Mouse (Mus musculus) stomach, embryonic 16.5 days (tissue): ENCODE measurements around the gene Slc35e3. TPM values are rescaled to one million over a fixed set of nuclear protein-coding genes. Genes with fewer than 3 reads are reported as not detected.

Experiments
- ATAC-seq: fragments of 200-750 bp; cut with Nextera tagmentation; 2 replicates; pipeline ENCODE4 v1.8.0; 2017; ENCODE audit warnings: moderate number of reproducible peaks, moderate TSS enrichment; ENCODE audit not compliant: insufficient read depth, low FRiP score
- H3K27ac ChIP-seq: fragments of 300-500 bp; sonication (generic); 2 replicates; pipeline ENCODE4 v1.5.1; 2014; ENCODE audit warnings: low read length
- H3K27me3 ChIP-seq: fragments of 300-500 bp; sonication (generic); 2 replicates; pipeline ENCODE4 v1.6.1; 2014; ENCODE audit warnings: low read length, control low read depth, mixed read lengths; ENCODE audit not compliant: control insufficient read depth, insufficient read depth
- H3K36me3 ChIP-seq: fragments of 300-500 bp; sonication (generic); 2 replicates; pipeline ENCODE4 v1.6.1; 2014; ENCODE audit warnings: low read length; ENCODE audit not compliant: control insufficient read depth, insufficient read depth
- H3K4me1 ChIP-seq: fragments of 300-500 bp; sonication (generic); 2 replicates; pipeline ENCODE4 v1.6.1; 2014; ENCODE audit warnings: low read length, control low read depth, mixed read lengths; ENCODE audit not compliant: control insufficient read depth, insufficient read depth
- H3K4me2 ChIP-seq: fragments of 300-500 bp; sonication (generic); 2 replicates; pipeline ENCODE4 v1.6.1; 2014; ENCODE audit warnings: low read depth, low read length, mixed read lengths
- H3K4me3 ChIP-seq: fragments of 300-500 bp; sonication (generic); replicated peaks from 2 replicates; pipeline ENCODE4 v1.5.1; 2014; ENCODE audit warnings: mild to moderate bottlenecking, low read length
- H3K9ac ChIP-seq: fragments of 300-500 bp; sonication (generic); 2 replicates; pipeline ENCODE4 v1.6.1; 2014; ENCODE audit warnings: low read length
- H3K9me3 ChIP-seq: fragments of 300-500 bp; sonication (generic); replicated peaks from 2 replicates; pipeline ENCODE4 v1.6.1; 2016; ENCODE audit warnings: low read length, control low read depth; ENCODE audit not compliant: control insufficient read depth
- WGBS: fragments of 180-500 bp; shearing (Covaris S2); extraction: QIAGEN DNeasy Blood & Tissue Kit; methylation state at CpG from one replicate; pipeline ENCODE4 v1.1.7; 2014; 5-methylcytosine and 5-hydroxymethylcytosine counted together
- polyA plus RNA-seq: library from polyadenylated mRNA; unstranded; fragments of >200 nt; fragmentation: Nextera tagmentation; extraction: Ambion mirVana; gene quantifications from 2 replicates; pipeline ENCODE4 v1.2.1, GENCODE M21; 2015

Gene Slc35e3
- polyA plus RNA-seq, 1 experiment from 2014 or later, result 14.2 TPM

DNA sequence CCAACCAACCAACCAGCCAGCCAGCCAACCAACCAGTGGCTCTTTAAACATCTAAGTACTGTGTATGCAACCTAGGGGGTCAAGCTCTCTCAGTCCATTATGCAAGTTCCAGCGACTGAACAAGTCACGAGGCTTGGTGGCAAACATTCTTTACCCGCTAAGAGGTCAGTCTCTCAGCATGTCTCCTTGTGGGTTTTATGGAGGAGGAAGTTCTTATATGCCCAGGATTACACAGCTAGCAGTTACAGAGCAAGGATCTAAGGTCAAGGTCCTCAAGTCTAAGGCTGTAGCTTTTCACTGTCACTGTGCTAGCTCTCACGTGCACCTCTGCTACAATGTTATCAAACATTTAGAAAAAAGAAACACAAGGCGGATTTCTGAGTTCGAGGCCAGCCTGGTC is 18.4 kb upstream of the Slc35e3 start:
- peaks cover 33% of the 10 kb centered on the region for H3K36me3 ChIP-seq
- H3K4me2 ChIP-seq, result no peak overlapping the region
- no peak for ATAC-seq
- H3K27ac ChIP-seq, result no peak overlapping the region
- WGBS, result 84% methylated on average over 6 of the region's 6 CpGs
- no peak overlapping the region for H3K9ac ChIP-seq
- no peak overlapping the region for H3K4me3 ChIP-seq
- no peaks in the 10 kb centered on the region for H3K4me1 ChIP-seq
- H3K27me3 ChIP-seq, result no peaks in the 10 kb centered on the region
- no peaks in the 10 kb centered on the region for H3K9me3 ChIP-seq

DNA sequence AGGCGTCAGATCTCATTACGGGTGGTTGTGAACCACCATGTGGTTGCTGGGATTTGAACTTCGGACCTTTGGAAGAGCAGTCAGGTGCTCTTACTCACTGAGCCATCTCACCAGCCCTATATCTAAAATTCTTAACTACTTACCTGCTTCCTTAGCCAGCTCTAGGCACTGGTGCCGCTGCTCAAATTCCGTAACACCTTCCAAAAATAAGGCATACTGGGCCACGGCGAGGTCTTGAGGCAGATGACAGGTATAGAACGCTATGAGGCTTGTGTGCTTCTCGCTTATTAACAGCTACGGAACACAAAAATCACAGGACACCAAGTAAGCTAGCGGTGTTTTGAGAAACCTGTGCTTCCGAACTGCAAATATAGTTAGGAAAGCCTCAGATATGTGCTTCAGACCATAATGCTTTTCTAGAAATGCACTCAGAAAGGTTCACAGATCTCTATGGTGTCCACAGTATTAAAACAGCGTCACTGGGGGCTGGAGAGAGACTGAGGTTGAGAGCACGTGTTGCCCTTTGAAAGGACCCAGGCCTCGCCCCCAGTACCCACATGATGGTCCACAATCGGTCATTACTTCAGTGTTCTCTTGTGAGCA is 17.5 kb upstream of the Slc35e3 start:
- H3K9me3 ChIP-seq, result no peaks in the 10 kb centered on the region
- H3K4me3 ChIP-seq, result no peak overlapping the region
- H3K27me3 ChIP-seq, result no peaks in the 10 kb centered on the region
- WGBS, result 95% methylated on average over 16 of the region's 16 CpGs
- no peaks in the 10 kb centered on the region for H3K4me1 ChIP-seq
- no peak overlapping the region for H3K27ac ChIP-seq
- H3K9ac ChIP-seq, result no peak overlapping the region
- no peak overlapping the region for H3K4me2 ChIP-seq
- ATAC-seq, result no peak
- H3K36me3 ChIP-seq, result peaks cover 33% of the 10 kb centered on the region

DNA sequence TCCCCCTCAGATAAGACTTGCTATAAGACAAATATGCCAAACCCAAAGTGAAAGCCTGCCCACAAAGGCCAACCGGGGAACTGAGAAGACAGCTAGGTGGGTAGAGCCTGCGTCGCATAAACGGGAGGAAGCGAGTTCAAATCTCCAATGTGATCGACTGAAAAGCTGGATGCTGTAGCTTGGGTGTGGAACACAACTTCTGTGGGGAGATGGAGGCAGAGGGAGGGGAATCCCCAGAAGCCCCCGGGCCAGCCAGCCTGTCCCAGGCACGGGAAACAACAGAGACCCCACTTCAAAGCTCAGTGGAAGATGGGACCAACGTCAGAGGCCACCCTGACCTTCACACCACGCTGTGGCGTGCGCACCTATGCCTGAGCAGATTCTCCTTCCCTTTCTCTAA is 16.8 kb upstream of the Slc35e3 start:
- Histone ChIP-seq H3K27ac (no peak overlapping the region), H3K36me3 (peaks cover 37% of the 10 kb centered on the region), H3K4me3 (no peak overlapping the region), H3K4me2 (no peak overlapping the region), H3K4me1 (no peaks in the 10 kb centered on the region), H3K27me3 (no peaks in the 10 kb centered on the region), H3K9ac (no peak overlapping the region), H3K9me3 (no peaks in the 10 kb centered on the region)
- WGBS, result 93% methylated on average over 12 of the region's 12 CpGs
- no peak for ATAC-seq

DNA sequence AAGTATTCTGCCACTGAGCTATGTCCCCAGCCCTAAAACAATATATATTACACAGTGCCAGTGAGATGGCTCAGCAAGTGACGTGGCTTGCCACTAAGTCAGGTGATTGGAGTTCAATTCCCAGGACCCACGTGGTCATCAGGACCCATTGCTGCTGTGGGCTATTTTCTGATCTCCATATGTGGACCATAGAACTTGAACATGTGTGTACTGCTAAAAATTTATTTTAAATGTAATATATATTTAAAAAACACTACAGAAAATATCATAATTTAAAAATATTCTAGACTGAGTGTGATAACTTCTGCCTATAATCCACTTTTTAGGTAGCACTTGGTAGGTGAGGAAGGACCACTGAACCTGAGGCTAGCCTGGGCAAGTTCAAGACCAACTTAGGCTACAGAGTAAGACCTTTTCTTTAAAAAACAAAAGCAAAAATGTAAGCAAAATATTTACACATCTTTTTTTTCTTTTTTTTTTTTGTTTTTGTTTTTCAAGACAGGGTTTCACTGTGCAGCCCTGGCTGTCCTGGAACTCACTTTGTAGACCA is 16.2 kb upstream of the Slc35e3 start:
- 84% methylated on average over 2 of the region's 2 CpGs for WGBS
- H3K36me3 ChIP-seq, result peaks cover 38% of the 10 kb centered on the region
- no peak for ATAC-seq

DNA sequence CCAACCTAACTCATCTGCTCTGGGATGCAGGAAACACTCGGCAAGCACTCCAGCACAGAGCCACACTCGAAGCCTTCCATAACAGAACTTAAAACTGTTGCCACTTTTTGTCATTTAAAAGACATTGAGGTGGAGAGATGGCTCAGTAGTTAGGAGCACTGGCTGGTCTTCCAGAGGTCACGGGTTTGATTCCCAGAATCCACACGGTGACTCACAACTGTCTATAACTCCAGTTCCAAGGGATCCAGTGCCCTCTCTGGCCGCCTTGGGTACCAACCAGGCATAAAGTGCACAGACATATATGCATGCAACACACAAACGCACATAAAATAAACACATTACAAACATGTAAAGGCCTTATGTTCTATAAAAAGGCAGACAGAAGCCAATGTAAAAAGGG is 15.4 kb upstream of the Slc35e3 start:
- H3K4me2 ChIP-seq, result no peak overlapping the region
- H3K4me1 ChIP-seq, result no peaks in the 10 kb centered on the region
- H3K36me3 ChIP-seq, result peaks cover 43% of the 10 kb centered on the region
- H3K27me3 ChIP-seq, result no peaks in the 10 kb centered on the region
- ATAC-seq, result no peak
- no peak overlapping the region for H3K4me3 ChIP-seq
- no peaks in the 10 kb centered on the region for H3K9me3 ChIP-seq
- 94% methylated on average over 6 of the region's 6 CpGs for WGBS
- H3K9ac ChIP-seq, result no peak overlapping the region
- H3K27ac ChIP-seq, result no peak overlapping the region

More for the DNA sequence above, 16.2 kb upstream of the Slc35e3 start:
- Histone ChIP-seq H3K27ac (no peak overlapping the region), H3K9ac (no peak overlapping the region), H3K27me3 (no peaks in the 10 kb centered on the region), H3K4me2 (no peak overlapping the region), H3K4me1 (no peaks in the 10 kb centered on the region), H3K9me3 (no peaks in the 10 kb centered on the region), H3K4me3 (no peak overlapping the region)

DNA sequence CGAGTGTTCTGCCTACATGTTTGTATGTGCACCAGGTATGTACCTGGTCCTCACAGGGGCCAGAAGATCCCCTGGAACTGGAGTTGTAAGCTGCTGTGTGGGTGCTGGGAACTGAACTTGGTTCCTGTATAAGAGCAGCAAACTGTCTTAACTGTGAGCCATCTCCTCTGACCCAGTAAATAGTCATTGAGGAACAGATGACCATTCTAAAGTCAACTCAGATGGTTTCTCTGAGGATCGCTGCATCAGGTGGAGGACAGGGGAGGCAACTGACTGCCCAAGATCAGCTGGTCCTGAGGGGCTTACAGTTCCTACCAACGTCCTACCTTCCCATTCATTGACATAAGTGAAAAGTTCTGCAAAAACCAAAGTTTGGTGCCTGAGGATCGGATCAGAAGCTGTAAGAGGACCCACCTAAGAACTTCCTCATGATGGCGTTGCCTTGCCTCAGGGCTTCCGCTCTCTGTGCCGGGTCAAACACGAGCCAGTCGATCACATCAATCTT is 14.7 kb upstream of the Slc35e3 start:
- H3K4me1 ChIP-seq, result no peaks in the 10 kb centered on the region
- no peak overlapping the region for H3K27ac ChIP-seq
- H3K36me3 ChIP-seq, result peaks cover 44% of the 10 kb centered on the region
- no peak for ATAC-seq
- WGBS, result 88% methylated on average over 9 of the region's 9 CpGs
- H3K27me3 ChIP-seq, result no peaks in the 10 kb centered on the region
- no peak overlapping the region for H3K4me3 ChIP-seq
- no peak overlapping the region for H3K9ac ChIP-seq
- no peaks in the 10 kb centered on the region for H3K9me3 ChIP-seq
- no peak overlapping the region for H3K4me2 ChIP-seq

DNA sequence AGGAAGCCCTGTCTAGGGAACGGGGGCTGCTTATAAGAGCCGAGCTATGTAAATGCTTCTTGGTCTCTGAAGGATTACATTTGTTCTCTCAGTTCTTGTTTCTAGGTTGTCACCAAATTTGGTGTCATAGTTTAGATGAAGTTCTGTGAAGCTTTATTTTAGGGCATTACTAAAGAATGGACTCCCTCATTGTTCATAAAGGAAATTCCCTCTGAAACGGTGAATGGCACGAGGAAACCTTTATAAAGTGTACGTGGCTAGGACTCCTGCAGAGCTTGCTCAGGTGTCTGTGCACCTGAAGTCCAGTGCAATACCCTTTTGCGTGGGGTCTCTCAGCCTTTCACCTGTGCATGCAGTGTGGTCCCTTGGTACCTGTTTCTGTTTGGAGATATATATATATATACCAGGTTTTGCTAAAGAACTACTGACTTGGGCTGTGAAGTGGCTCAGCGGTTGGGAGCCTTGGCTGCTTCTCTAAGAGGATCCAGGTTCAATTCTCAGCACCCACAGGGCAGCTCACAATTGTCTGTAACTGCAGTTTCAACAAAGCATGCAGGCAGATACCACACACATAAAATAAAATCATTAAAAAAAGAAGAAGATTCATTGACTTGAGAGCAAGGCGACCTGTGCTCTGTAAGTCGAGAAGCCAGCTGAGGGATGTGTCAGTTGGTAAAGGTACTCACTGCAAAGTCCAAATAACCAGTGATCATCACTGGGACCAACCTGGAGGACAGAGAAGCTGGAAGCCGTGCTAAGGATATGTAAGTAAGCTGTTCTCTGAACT is 13.9 kb upstream of the Slc35e3 start:
- H3K27ac ChIP-seq, result no peak overlapping the region
- no peak overlapping the region for H3K4me3 ChIP-seq
- H3K27me3 ChIP-seq, result no peaks in the 10 kb centered on the region
- no peak overlapping the region for H3K4me2 ChIP-seq
- no peaks in the 10 kb centered on the region for H3K4me1 ChIP-seq
- H3K9ac ChIP-seq, result no peak overlapping the region
- 89% methylated on average over 10 of the region's 10 CpGs for WGBS
- ATAC-seq, result no peak
- no peaks in the 10 kb centered on the region for H3K9me3 ChIP-seq
- H3K36me3 ChIP-seq, result peaks cover 42% of the 10 kb centered on the region

DNA sequence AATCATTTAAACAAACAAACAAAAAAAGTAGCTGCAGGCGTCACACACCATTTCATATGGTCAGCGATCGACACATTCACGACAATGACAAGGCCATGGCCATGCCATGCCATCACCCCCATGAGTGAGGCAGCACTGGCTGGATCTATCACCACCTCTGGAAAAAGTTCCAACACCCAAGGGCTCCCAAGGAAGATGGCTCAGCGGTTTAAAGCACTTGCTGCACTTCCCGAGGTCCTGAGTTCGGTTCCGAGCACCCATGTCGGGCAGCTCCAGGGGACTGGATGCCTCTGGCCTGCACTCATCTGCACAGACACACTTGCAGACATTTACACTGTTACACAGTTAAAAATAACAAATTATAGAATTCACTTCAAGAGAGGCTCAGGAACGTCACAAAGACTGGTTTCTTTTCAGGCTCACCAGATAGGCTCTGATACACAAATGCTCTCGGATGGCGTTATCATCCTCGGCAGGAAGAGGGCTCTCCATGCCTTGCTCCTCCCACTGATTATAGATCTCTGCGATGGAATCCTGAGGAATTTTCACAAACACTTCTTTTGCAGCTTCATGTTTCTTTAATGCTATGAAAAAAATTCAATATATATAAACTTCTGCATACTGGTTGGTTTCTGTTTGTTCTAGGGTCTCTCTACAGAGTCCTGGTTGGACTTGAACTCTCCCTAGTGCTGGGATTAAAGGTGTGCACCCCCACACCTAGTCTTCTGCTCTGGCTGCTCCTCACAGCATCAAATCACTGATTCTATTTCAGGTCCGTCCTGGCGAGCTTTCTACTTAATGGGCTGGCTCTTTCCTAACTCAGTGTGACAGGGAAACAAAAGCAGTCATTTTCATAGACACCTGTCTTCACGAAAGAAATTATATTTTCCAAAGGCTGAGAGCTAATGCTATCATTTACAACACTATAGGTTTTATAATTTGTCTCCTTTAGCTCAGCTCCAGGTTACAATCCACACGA is 12.9 kb upstream of the Slc35e3 start:
- no peak overlapping the region for H3K4me2 ChIP-seq
- H3K9ac ChIP-seq, result no peak overlapping the region
- 88% methylated on average over 18 of the region's 18 CpGs for WGBS
- no peak for ATAC-seq
- H3K4me3 ChIP-seq, result no peak overlapping the region
- no peaks in the 10 kb centered on the region for H3K4me1 ChIP-seq
- H3K27ac ChIP-seq, result no peak overlapping the region
- H3K36me3 ChIP-seq, result peaks cover 45% of the 10 kb centered on the region
- H3K27me3 ChIP-seq, result no peaks in the 10 kb centered on the region
- no peaks in the 10 kb centered on the region for H3K9me3 ChIP-seq
